Mouse (Mus musculus): ENCODE results near the gene Tekt4. TPM values are rescaled to one million over a fixed set of nuclear protein-coding genes. Genes with fewer than 3 reads are reported as not detected.

The Tekt4 gene
- polyA plus RNA-seq, 1 experiment, result not detected

GRCm38 (mm10) chr17:25430534-25430933 lies 23.9 kb upstream of the Tekt4 start:
- Histone ChIP-seq H3K4me3 (no peak overlapping the region), H3K4me2 (ENCODE audit: low read depth) (peak overlapping the region; percentile 48), H3ac (ENCODE audit: control insufficient read depth, insufficient read length) (no peak overlapping the region), H3K27me3 (ENCODE audit: control insufficient read depth, insufficient read depth, insufficient read length) (peaks cover 66% of the 10 kb centered on the region), H3K36me3 (ENCODE audit: control insufficient read depth, insufficient read depth) (no peaks in the 10 kb centered on the region), H3K79me2 (ENCODE audit: control insufficient read depth, insufficient read depth) (no peaks in the 10 kb centered on the region)
- no peak for TF ChIP-seq TCF3 (IDR thresholded peaks at IDR 0.05; ENCODE audit: insufficient read length, low read depth)
- TF ChIP-seq MYOG (IDR thresholded peaks at IDR 0.05; ENCODE audit: control insufficient read depth in 1 of 3, insufficient read depth in 1 of 3, insufficient read length in 2 of 3, low read depth in 2 of 3), result peak in 1 of 3 experiments; percentile 9

- TF ChIP-seq POLR2AphosphoS2 (IDR thresholded peaks at IDR 0.05; ENCODE audit: insufficient read length, low read depth) (no peak), MYOD1 (IDR thresholded peaks at IDR 0.05; ENCODE audit: control insufficient read depth in 1 of 3, insufficient read length in 2 of 3, low read depth in 2 of 3) (no peak), USF1 (IDR thresholded peaks at IDR 0.05; ENCODE audit: low read depth) (no peak), E2F4 (IDR thresholded peaks at IDR 0.05; ENCODE audit: insufficient read depth) (no peak), TCF3 (IDR thresholded peaks at IDR 0.05; ENCODE audit: insufficient read length, low read depth) (no peak), POLR2A (IDR thresholded peaks at IDR 0.05; ENCODE audit: insufficient read length, low read depth) (no peak), MAX (IDR thresholded peaks at IDR 0.05; ENCODE audit: low read depth) (no peak), MYOG (IDR thresholded peaks at IDR 0.05; ENCODE audit: control insufficient read depth in 1 of 3, insufficient read depth in 1 of 3, insufficient read length in 2 of 3, low read depth in 2 of 3) (no peak), SRF (IDR thresholded peaks at IDR 0.05; ENCODE audit: control insufficient read depth, insufficient read length, low read depth) (no peak), CEBPB (IDR thresholded peaks at IDR 0.05; ENCODE audit: insufficient read depth, poor library complexity, severe bottlenecking) (no peak), TCF12 (IDR thresholded peaks at IDR 0.05; ENCODE audit: insufficient read depth, poor library complexity, severe bottlenecking) (no peak), REST (IDR thresholded peaks at IDR 0.05; ENCODE audit: insufficient read depth, insufficient read length) (no peak)
- Histone ChIP-seq H3K4me2 (ENCODE audit: low read depth) (no peak overlapping the region), H3K36me3 (ENCODE audit: control insufficient read depth, insufficient read depth) (no peaks in the 10 kb centered on the region), H3K79me2 (ENCODE audit: control insufficient read depth, insufficient read depth) (no peaks in the 10 kb centered on the region), H3ac (ENCODE audit: control insufficient read depth, insufficient read length) (no peak overlapping the region), H3K4me3 (no peak overlapping the region), H3K27me3 (ENCODE audit: control insufficient read depth, insufficient read depth, insufficient read length) (peaks cover 63% of the 10 kb centered on the region)
Measured at GRCm38 (mm10) chr17:25432433-25433181, 21.8 kb upstream of the Tekt4 start.

- Histone ChIP-seq H3K27me3 (ENCODE audit: control insufficient read depth, insufficient read depth, insufficient read length) (peaks cover 66% of the 10 kb centered on the region), H3K4me2 (ENCODE audit: low read depth) (no peak overlapping the region), H3K79me2 (ENCODE audit: control insufficient read depth, insufficient read depth) (no peaks in the 10 kb centered on the region), H3ac (ENCODE audit: control insufficient read depth, insufficient read length) (no peak overlapping the region), H3K36me3 (ENCODE audit: control insufficient read depth, insufficient read depth) (no peaks in the 10 kb centered on the region), H3K4me3 (no peak overlapping the region)
- TF ChIP-seq SRF (IDR thresholded peaks at IDR 0.05; ENCODE audit: control insufficient read depth, insufficient read length, low read depth) (no peak), REST (IDR thresholded peaks at IDR 0.05; ENCODE audit: insufficient read depth, insufficient read length) (no peak), E2F4 (IDR thresholded peaks at IDR 0.05; ENCODE audit: insufficient read depth) (no peak), CEBPB (IDR thresholded peaks at IDR 0.05; ENCODE audit: insufficient read depth, poor library complexity, severe bottlenecking) (no peak), USF1 (IDR thresholded peaks at IDR 0.05; ENCODE audit: low read depth) (no peak), MYOG (IDR thresholded peaks at IDR 0.05; ENCODE audit: control insufficient read depth in 1 of 3, insufficient read depth in 1 of 3, insufficient read length in 2 of 3, low read depth in 2 of 3) (no peak), MAX (IDR thresholded peaks at IDR 0.05; ENCODE audit: low read depth) (no peak)
Measured at GRCm38 (mm10) chr17:25433223-25433616, 21.2 kb upstream of the Tekt4 start.

- Histone ChIP-seq H3K27me3 (ENCODE audit: control insufficient read depth, insufficient read depth, insufficient read length) (peaks cover 66% of the 10 kb centered on the region), H3K4me3 (no peak within 1 kb of the TSS), H3K4me2 (ENCODE audit: low read depth) (no peak within 1 kb of the TSS), H3K79me2 (ENCODE audit: control insufficient read depth, insufficient read depth) (no peaks in the 10 kb centered on the region), H3ac (ENCODE audit: control insufficient read depth, insufficient read length) (no peak within 1 kb of the TSS), H3K36me3 (ENCODE audit: control insufficient read depth, insufficient read depth) (no peaks in the 10 kb centered on the region)
- TF ChIP-seq MYOG (IDR thresholded peaks at IDR 0.05; ENCODE audit: control insufficient read depth in 1 of 3, insufficient read depth in 1 of 3, insufficient read length in 2 of 3, low read depth in 2 of 3), result no peak
- no peak for TF ChIP-seq USF1 (IDR thresholded peaks at IDR 0.05; ENCODE audit: low read depth)
- TF ChIP-seq SRF (IDR thresholded peaks at IDR 0.05; ENCODE audit: control insufficient read depth, insufficient read length, low read depth), result no peak
- TF ChIP-seq E2F4 (IDR thresholded peaks at IDR 0.05; ENCODE audit: insufficient read depth), result no peak
- TF ChIP-seq POLR2AphosphoS2 (IDR thresholded peaks at IDR 0.05; ENCODE audit: insufficient read length, low read depth), result no peak
- no peak for TF ChIP-seq TCF3 (IDR thresholded peaks at IDR 0.05; ENCODE audit: insufficient read length, low read depth)
- TF ChIP-seq MYOD1 (IDR thresholded peaks at IDR 0.05; ENCODE audit: control insufficient read depth in 1 of 3, insufficient read length in 2 of 3, low read depth in 2 of 3), result no peak
- TF ChIP-seq MAX (IDR thresholded peaks at IDR 0.05; ENCODE audit: low read depth), result no peak
- TF ChIP-seq TCF12 (IDR thresholded peaks at IDR 0.05; ENCODE audit: insufficient read depth, poor library complexity, severe bottlenecking), result no peak
- TF ChIP-seq POLR2A (IDR thresholded peaks at IDR 0.05; ENCODE audit: insufficient read length, low read depth), result no peak
- no peak for TF ChIP-seq REST (IDR thresholded peaks at IDR 0.05; ENCODE audit: insufficient read depth, insufficient read length)
- TF ChIP-seq CEBPB (IDR thresholded peaks at IDR 0.05; ENCODE audit: insufficient read depth, poor library complexity, severe bottlenecking), result no peak
Measured at GRCm38 (mm10) chr17:25433617-25434606, 20.5 kb upstream of the Tekt4 start, which contains the start of gene Cacna1h. Gene Cacna1h (minus strand): TSS chr17:25433783.

Measured in myocyte (in vitro differentiated cells).